Mouse (Mus musculus): ENCODE results near the gene Efcab2.

The Efcab2 gene

DNA sequence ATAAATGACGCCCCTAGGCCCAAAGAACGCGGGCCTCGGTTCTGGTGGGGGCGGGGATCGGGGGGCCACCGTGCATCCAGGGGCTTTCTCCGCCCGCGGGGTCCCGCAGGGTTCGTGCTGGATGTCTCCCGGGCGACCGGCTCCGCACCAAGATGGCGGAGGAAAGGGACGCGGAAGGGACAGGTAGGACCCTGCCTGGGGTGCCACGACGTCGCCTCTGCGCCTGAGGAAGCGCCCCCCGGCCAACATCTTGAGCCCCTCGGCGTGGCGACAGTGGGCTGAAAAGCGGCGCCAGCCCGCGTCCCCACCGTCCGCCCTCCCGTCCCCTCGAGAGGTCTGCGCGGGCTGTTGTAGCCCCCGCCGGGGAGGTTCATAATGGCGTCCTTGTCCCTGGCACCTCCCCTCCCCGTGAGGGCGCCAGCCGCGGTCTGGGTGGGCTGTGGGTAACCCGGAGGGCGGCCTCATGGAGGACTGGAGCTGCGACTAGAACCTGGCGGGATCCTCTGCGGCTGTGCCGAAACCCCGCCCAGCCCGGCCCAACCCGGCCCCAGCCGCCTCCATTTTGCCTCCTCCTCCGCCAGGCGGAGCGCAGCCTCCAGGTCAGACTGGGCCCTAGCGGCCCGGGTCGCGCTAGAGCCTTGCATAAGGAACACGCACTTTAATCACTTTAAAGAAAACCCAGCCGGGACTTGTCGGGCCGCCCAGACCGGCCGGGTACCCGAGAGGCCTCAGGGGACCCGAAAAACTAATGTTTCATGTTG is at the start of gene Efcab2:
Gene Efcab2, plus strand, starts transcription at position 135 of the 761 bp plus-strand sequence.
- DNase-seq: peak; percentile 81

DNA sequence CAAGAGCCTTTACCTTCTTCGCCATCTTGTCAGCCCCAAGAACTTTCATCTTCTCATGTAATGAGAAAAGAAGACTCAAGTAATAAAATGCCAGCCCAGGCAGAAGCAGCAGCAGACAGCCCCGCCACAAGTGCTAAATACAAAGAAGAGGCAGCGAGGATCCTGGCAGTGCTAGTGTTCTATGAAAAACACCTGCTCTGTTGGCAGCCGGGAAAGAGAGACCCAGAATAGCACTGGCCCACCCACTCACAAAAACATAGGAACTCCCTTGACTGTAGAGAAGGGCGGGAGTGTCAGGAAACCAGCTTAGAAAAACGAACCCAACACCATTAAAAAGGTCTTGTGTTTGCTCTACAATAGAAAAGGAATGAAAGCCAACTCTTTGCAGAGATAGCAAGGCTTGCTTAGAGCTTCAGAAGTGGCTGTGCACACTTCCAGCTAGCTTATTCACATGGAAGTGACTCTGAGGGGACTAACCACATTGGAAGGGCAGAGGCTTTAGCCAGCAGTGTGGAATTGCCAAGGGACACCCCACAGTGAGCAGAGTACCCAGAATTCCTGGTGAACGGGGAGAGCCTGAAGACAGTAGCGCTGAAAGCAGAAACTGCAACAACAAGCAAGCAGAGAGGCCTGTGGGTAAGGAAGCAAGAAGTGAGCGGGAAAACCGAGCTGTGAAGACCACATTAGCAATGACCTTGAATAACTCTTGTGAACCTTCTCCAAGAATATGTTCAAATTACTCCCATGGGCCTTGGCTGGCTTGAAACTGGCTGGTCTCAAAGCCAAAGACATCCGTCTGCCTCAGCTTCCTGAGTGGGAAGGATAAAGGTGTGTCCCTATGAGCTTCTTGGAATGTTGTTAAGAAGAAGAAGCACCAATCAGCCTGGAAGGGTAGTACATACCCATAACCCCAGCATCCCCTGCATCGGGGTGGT is 47.8 kb upstream of the Efcab2 start:
- peak; percentile 75 for DNase-seq

DNA sequence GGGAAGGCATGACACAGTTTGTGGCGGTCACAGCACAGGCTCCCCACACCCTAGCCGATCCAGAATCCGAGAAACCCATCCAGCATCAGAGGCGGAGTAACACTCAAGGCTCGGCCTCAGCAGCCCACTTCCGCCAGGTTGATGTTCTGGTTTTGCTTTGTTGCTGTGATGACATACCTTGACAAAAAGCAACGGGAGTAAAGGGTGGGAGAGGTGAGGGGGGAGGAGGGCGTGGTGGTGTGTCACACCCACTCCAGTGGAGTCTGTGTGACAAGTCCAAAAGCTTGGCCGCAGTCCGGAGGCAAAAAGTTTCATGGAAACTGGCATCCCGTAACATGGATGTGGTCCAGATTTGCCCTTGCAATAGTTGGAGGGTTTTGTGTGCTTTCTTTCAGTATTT is 45.6 kb upstream of the Efcab2 start:
- no peak for DNase-seq

DNA sequence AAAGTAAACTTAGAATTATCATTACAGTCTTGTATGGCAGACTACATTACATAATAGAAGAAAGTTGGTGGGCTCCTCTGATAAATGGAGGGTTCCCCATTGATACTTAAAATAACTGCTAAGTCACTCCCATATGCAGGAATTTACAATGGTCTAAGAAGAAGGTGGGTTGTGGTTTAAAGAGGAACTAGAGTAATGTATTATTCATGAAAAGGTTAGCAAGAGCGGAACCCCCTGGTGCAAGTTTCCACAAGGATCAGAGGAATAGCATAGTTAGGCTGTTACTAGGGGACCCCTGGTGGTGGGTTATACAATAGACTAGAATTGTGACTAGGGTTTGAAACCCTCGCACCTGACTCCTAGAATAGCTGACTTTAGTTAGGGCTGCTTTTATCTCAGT is 45.2 kb upstream of the Efcab2 start:
- DNase-seq: no peak

DNA sequence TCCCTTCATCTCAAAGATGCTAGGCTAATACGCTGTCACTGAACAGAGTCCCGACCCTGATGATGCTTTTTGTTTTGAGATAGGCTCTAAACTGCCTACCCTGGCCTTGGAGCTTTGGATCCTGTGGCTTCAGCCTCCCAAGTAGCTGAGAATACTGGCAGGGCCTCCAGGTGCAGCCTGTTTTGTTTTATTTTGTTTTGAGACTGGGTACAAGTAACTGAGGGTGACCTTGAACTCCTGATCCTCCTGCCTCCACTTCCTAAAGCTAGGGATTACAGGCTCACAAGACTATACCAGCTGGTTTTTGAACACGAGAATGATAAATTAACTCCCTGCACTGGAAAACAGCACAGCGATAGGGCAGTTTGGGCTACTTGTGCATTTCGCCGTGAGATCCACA is 40.7 kb upstream of the Efcab2 start:
- DNase-seq: no peak

DNA sequence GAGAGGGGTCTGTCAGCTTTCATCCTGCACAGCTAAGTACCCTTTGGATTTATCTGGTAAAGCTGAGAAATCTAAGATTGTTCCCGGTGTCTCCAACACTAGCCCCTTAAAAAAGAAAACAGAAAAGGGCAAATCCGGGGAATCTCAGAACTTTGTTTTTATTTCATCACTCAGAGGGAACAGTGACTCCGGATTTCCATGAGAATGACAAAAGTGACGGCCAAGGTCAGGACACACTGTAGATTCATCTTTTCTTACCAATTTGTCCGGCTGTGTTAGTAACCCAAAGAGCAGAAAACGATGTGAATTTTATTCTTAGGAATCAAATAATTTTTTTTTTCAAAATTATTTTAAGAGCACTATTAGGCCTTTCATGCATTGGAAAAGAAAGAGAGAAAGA is 37.8 kb upstream of the Efcab2 start:
- DNase-seq: no peak

DNA sequence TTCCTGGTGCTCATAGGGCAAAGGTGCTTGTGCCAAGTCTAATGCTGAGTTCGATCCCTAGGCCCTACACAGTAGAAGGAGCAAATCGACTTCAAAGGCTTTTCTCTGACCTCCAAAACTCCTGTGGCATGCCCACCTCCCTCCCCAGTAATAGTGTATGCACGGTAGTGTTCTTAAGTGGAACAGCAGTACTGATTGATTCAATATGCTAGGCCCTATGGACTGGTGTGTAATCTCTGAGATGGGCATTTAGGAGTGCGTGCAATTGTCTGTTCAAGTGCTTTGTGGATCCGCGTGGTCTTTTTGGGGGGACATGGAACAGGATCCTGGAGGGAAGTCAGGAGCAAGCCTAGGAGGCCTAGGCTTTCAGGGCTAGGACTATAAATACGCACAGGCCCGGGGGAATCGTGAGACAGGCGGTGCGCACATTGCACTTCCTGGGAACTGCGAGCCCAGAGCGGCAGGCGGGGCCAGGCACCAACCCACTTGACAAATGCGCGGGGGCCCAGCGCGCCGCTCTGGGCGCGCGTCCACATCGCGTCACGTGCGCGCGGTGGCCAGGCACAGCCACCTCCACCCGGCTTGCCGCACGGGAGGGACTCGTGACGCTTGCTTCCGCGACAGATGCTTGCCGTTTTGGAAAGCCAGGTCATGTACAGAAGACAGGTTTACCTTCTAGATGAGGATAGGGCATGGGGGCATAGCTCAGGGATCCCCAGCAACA is 37.2 kb upstream of the Efcab2 start:
- peak; percentile 96 for DNase-seq

DNA sequence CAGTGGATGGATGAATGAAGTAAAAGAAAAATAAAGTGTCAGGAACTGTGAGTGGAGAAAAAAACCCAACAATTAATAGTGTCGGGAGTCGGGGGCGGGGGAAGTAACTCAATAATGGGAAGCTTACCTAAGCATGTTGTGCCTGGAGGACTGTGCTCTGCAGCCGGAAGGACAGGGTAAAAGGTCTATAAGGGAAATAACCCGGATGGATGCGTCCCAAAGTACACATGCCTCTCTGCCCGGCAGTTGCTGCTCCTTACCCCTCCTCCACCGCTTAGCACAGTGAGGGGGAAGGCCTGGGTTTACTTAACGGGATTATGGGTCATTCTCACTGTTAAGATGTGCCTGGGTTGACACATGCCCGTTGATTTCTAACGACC is 36.6 kb upstream of the Efcab2 start:
- DNase-seq: no peak

DNA sequence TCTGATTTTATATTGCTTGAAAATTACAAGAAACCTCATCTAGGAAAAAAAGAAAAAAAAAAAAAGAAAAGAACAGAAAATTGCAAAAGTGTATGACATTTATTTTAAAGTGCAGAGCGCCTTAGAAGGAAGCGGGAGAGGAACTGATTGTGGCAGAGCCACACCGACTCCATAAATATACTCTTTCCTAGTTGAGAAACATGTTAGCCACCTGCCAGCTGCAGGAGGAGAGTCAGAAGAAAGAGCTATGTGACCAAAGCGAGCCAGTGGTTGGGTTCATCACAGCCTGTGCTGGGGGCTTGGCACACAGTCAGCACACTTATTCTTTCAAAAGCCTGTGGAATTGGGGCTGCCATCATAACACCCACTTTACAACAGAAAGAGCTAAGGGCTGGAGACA is 33.2 kb upstream of the Efcab2 start:
- DNase-seq: peak; percentile 8

DNA sequence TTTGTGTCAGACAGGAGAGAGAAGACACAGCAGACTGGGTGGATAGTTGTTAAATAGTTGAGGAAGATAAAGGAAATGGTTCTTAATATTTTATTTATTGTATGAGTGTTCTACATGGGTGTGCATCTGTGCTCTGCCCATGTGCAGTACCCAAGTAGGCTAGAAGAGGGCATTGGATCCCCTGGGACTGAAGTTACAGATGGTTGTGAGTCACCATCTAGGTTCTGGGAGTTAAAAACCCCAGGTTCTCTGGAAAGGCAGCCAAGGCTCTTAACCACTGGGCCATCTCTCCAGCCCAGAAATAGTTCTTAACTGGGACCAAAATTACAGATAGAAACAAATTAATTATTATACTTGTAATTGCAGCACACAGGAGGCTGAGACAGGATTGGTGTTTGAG is 30.5 kb upstream of the Efcab2 start:
- DNase-seq: no peak

DNA sequence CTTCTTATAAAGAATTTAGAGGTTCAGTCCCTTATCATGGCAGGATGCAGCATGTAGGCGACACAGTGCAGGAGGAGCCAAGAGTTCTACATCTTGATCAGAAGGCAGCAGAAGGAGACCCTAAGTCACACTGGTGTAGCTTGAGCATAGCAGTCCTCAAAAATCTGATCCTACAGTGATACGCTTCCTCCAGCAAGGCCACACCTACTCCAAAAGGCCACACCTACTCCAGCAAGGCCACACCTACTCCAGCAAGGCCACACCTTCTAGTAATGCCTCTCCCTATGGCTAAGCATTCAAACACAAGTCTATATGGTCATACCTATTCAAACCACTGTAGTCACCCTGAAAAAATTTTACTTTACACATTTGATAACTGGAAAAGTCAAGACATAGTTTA is 29.8 kb upstream of the Efcab2 start:
- no peak for DNase-seq

DNA sequence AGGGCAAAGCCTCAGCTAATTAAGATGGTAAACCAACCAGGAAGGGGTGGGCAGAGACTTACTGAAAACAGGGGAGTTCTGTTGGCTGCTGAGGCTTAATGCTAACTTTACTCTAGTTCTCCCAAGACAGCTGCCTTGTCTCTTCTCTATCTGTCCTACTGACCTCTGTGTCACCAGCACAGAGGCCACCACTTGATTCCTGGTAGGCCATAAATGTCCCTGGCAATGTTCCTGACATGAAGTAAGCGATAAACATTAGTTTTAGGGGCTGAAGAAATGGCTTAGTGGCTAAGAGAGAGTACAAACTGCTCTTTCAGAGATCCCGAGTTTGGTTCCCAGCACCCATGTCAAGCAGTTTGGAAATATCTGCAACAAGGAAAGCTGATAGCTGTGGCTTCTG is 29.0 kb upstream of the Efcab2 start:
- no peak for DNase-seq

DNA sequence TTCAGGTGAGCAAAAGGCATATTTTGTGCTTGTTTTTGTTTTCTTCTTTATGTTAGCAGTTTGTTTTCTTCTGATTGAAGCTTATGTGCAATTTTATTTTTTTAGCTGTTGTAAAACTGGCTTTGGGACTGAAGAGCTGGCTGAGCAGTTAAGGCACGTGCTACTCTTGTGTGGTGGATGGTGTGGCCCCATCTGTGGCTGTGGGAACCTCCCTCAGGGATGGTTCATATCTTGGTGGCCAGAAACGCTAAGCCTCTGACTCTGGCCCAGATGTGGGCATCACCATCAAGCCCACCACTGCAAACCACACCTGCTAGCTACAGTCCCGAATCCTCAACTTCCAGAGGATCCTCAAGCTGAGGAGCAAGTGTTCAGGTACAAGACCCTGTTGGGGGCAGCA is 27.8 kb upstream of the Efcab2 start:
- DNase-seq: no peak

DNA sequence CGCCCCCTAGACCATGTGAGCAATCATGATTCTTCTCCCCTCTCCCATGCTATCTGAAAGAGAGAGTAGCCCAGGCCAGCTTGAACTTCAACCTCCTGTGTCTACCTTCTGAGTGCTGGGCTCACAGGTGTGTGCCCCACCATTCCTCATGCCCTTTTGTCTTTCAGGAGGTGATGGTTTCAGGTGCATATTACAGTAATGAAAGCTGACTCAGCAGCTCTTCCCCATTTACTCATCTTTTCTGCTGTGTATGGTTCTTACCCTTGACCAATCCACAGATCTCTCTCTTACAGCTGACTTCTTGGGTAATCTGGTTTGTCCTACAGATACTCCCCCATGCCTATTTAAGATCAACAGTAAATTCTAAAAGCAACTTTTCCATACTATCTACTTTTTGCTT is 26.7 kb upstream of the Efcab2 start:
- DNase-seq: no peak

DNA sequence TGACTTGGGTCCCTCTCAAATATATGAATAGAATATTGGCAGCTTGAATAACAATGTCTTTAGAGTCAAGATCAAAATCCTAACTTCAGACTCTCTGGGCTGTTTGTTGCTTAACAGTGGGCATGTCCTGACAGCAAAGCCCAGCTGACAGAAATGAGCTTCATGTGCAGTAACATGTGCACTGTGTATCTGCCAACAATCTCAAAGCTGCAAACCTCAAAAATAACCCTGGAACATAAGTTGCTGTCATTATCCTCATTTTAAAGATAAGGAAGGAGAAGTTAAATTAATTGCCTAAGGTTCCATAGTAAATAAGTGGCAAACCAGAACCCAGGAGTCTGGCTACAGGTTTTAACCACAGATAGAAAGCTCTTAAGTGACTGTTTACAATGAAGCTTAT is 23.7 kb upstream of the Efcab2 start:
- DNase-seq: no peak

DNA sequence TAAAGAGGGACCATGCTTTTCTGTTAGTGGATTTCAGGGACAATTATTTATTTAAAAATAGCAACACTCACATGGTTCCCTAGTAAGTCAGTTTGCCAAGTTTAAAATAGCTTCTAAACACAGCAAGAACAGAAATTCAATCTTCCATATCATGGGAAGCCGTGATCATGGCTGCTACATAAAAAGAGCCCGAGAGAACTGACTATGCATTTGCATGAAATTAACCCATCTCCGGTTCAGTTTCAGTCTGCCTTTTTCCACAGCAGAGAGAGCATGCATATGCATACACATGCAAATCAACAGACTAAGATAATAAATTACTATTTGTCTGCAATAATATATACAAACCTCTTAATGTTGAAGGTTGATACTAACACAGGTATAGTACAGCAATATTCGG is 17.1 kb upstream of the Efcab2 start:
- no peak for DNase-seq

DNA sequence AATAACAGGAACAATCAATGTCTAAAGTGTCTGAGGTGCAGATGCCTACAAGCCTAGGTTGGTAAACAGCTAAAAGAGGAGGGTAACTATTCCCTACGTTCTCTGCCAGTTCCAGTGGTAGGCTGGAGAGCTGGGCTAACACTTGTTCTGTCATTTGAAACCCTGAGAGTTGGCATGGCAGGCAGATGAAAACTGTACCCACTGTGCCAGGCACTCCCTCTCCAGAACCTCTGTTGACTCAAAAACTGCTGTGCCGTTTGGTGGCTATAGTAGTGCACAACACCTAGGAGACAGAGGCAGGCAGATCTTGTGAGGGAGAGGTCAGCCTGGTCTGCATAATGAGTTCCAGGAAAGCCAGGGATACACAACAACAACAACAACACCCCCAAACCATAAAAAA is 16.5 kb upstream of the Efcab2 start:
- DNase-seq: no peak

DNA sequence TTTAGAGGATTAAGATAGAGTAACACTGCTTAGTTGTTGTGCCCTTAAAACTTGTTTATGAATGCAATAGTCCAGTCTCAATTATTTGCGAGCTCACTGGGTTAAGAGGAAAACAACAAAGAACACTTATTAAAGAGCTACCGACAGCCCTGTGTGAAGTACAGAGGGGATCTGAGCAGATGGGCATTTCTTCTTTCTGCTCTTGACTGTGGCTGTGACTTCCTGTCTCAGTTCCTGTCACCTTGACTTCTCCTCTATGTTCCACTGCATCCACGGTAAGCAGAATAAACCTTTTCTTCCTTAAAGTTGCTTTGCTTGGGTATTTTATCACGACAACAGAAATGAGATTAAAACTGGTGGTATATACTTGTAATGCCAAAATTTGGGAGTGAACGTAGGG is 12.9 kb upstream of the Efcab2 start:
- DNase-seq: no peak

DNA sequence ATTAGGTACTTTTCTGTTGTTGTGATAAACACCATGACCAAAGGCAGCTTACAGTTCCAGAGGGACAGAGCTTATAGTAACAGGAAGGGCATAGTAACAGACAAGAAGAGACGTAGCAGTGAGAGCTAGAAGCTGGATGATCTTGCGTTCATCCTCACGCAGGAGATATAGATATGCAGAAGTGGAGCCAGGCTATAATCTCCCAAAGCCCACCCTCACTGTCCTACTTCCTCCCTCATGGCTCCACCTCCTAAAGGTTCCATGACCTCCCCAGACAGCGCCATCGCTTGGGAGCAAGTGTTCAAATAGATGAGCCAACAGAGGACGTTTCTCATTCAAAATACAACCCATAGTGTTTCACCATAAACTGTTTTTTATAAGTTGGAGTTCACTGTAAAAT is 10.8 kb upstream of the Efcab2 start:
- no peak for DNase-seq

DNA sequence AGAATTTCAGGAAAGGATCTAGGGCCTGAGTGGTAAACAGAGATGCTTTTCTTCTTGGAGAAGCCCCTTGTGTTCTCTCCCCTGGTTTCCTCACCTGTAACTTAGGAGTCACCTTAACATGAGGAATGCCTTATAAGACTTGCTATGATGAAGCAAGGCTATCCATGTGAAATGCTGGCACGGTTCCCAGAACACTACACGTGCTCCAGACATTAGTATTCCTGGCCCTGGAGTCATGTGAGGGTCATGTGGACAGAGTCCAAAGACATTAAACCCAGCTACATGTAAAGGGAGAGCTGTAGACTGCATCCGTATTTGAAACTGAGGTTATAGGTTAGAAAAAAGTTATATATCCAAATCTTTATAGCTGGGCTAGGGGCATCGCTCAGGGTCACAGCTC is 9.5 kb upstream of the Efcab2 start:
- no peak for DNase-seq

DNA sequence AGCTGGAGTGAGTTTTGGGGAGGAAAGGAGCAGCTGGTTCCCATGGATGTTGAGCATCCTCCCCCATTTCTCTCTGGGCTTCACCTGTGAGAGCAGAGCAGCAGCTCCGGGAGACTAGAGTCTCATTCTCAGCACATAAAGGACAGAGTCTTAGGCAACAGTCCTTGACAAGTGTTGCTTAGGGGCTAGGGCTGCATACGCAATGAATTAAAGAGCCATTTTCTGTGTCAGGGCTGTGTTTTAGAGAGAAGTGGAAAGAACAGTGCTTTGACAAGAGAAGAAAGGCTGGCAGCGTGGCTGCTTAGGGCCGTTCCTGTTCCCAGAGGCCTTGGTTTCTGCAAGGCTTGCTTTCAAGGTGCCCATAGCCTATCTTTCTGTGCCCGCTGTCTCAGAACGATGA is 6.0 kb upstream of the Efcab2 start:
- no peak for DNase-seq

DNA sequence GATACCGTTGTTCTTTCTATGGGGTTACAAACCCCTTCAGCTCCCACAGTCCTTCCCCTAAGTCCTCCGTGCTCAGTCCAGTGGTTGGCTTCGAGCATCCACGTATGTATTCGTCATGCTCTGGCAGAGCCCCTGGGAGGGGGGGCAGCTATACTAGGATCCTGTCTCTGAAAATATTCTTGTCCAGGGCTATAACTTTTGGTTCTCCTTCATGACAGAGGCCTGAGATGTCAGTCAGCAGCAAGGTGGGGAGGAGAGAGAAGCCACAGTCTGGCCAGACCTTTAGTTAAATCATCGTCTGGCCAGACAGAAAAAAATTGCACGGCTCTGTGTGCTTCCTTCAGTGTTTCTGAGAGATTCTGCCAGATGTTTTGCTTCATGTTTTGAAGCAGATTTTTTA is 5.2 kb upstream of the Efcab2 start:
- no peak for DNase-seq

DNA sequence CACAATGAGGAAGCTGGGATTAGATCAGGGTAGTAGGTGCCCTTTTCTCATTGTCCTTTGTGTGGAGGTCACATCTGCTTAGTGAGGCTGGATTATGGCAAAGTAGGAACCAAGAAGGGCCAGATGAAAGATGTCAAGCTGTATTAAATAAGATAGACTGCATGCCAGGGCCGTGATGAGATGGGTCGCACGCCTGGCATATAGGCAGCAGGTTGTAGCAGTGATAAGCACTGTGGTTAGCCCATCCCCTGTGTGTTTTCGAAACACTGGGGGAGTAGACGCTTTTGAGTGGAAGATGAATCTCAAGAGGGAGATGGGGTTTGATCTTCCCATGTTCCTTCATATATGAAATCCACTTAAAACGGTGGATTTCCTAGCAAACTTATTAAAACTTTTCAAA is 3.9 kb upstream of the Efcab2 start:
- DNase-seq: no peak

DNA sequence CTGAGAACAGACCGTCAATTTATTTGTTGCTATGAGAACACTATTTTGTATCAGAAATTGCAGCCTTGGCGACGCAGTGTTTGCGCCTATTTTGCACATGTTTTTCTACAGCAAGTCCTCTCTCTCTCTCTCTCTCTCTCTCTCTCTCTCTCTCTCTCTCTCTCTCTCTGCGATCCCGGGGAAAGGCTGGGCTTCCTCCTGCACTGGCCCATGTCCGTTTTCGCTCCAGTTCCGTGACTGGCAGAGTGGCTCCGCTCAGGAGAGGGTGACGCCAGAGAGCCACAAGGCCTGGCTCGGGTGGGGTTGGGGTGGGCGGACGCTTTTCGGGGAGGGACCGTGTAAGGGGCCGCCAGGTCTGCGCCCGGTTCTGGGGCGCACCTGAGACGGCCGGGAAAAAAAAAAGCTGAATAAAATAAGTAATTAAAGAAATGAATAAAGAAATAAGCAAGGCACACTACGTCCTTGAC is 407 bp upstream of the Efcab2 start:
- peak; percentile 72 for DNase-seq
